Mouse (Mus musculus) CH12.LX (cell line): ENCODE measurements around the gene Msi2.

Experiments used
- CHD2 ChIP-seq: IDR thresholded peaks from 2 replicates; pipeline ENCODE4 v1.6.1; 2011; ENCODE audit warnings: low read length, improper control_type of control experiment
- CTCF ChIP-seq, 2 experiments: IDR thresholded peaks in 1 of 2; conservative IDR thresholded peaks in 1 of 2; 2 replicates each; pipeline ENCODE4 v1.5.1; 2011 to 2012; ENCODE audit warnings: low read depth in 2 of 2, low read length in 2 of 2, improper control_type of control experiment in 1 of 2, inconsistent platforms in 1 of 2, mild to moderate bottlenecking in 1 of 2, moderate library complexity in 1 of 2
- ELF1 ChIP-seq: IDR thresholded peaks from 2 replicates; pipeline ENCODE4 v1.6.1; 2014; ENCODE audit warnings: low read depth, mild to moderate bottlenecking, inconsistent platforms, low read length, improper control_type of control experiment
- EP300 ChIP-seq: IDR thresholded peaks from 2 replicates; pipeline ENCODE4 v1.6.1; 2011; ENCODE audit warnings: low read length, improper control_type of control experiment
- JUN ChIP-seq: IDR thresholded peaks from 2 replicates; pipeline ENCODE4 v1.6.1; 2011; ENCODE audit warnings: low read depth, mild to moderate bottlenecking, low read length, improper control_type of control experiment, moderate library complexity; ENCODE audit not compliant: insufficient read depth
- MAZ ChIP-seq: IDR thresholded peaks from 2 replicates; pipeline ENCODE4 v1.6.1; 2012; ENCODE audit warnings: low read depth, mild to moderate bottlenecking, inconsistent platforms, low read length, improper control_type of control experiment, moderate library complexity
- POLR2A ChIP-seq: IDR thresholded peaks from 2 replicates; pipeline ENCODE4 v1.6.1; 2011; ENCODE audit warnings: low read depth, mild to moderate bottlenecking, improper control_type of control experiment, low read length
- RCOR1 ChIP-seq: conservative IDR thresholded peaks from 2 replicates; pipeline ENCODE4 v1.6.1; 2012; ENCODE audit warnings: low read depth, mild to moderate bottlenecking, inconsistent platforms, low read length, improper control_type of control experiment
- USF1 ChIP-seq: IDR thresholded peaks from 2 replicates; pipeline ENCODE4 v1.6.1; 2014; ENCODE audit warnings: low read depth, mild to moderate bottlenecking, inconsistent platforms, low read length, improper control_type of control experiment
- USF2 ChIP-seq: conservative IDR thresholded peaks from 2 replicates; pipeline ENCODE4 v1.6.1; 2011; ENCODE audit warnings: low read depth, low read length, improper control_type of control experiment
- ZC3H11A ChIP-seq: IDR thresholded peaks from 2 replicates; pipeline ENCODE4 v1.6.1; 2012; ENCODE audit warnings: low read depth, mild to moderate bottlenecking, inconsistent platforms, low read length, improper control_type of control experiment
- ZKSCAN1 ChIP-seq: IDR thresholded peaks from 2 replicates; pipeline ENCODE4 v1.6.1; 2012; ENCODE audit warnings: low read depth, inconsistent platforms, low read length, improper control_type of control experiment, borderline replicate concordance

GRCm38 (mm10) chr11:88462789-88463188 is 255.5 kb downstream of the Msi2 start:
- TF ChIP-seq ELF1 (no peak), USF1 (no peak), EP300 (no peak), CTCF (conservative IDR thresholded peaks at IDR 0.05 in 1 of 2, IDR thresholded peaks at IDR 0.05 in 1 of 2; ENCODE audit: low read depth in 2 of 2, low read length in 2 of 2) (no peak), ZC3H11A (no peak), MAZ (no peak), JUN (no peak), POLR2A (no peak), ZKSCAN1 (no peak), CHD2 (no peak), RCOR1 (no peak), USF2 (no peak)
